In genomic region chr4:135353066-135353793, GRCm38 (mm10) we compare ENCODE assay signal across 8 mouse cellular contexts. TPM values are rescaled to one million over a fixed set of nuclear protein-coding genes. Genes with fewer than 3 reads are reported as not detected.
DNase-seq lines count a peak whose midpoint lies in the region; ATAC-seq and TF ChIP-seq lines count a peak whose summit lies in the region.

Gene Srrm1 (minus strand): TSS chr4:135353321.

- peak within 1 kb of the TSS; percentile 99 for H3K9ac ChIP-seq in lung, postnatal 0 days (replicated peaks; ENCODE audit: low read depth)

- under 1% methylated on average over 69 of the region's 69 CpGs for WGBS in hindbrain, embryonic 10.5 days
- 0% methylated on average over 65 of the region's 69 CpGs for WGBS in lung, postnatal 0 days

- H3K9me3 ChIP-seq in hindbrain, embryonic 10.5 days, result no peaks in the 10 kb centered on the region
- H3K9me3 ChIP-seq in lung, postnatal 0 days (ENCODE audit: low read length), result no peaks in the 10 kb centered on the region

- H3K4me2 ChIP-seq in lung, postnatal 0 days (replicated peaks; ENCODE audit: low read depth, low read length), result peak within 1 kb of the TSS; percentile 64

- no peak for TF ChIP-seq CTCF in lung, postnatal 0 days (IDR thresholded peaks at IDR 0.05)

- TF ChIP-seq EP300 in lung, postnatal 0 days (IDR thresholded peaks at IDR 0.05), result peak; percentile 53

- H3K4me1 ChIP-seq in hindbrain, embryonic 10.5 days (replicated peaks), result peaks cover 20% of the 10 kb centered on the region
- peaks cover 13% of the 10 kb centered on the region; the same call in 1 of the 2 replicates for H3K4me1 ChIP-seq in lung, postnatal 0 days (ENCODE audit: insufficient read depth, low read depth, low read length)

- peak within 1 kb of the TSS; percentile 98 for H3K27ac ChIP-seq in hindbrain, embryonic 10.5 days
- peak within 1 kb of the TSS; percentile 95 for H3K27ac ChIP-seq in lung, postnatal 0 days (ENCODE audit: low read length)

- ATAC-seq in frontal cortex, adult (ENCODE audit: low TSS enrichment), result peak; percentile 91
- peak; percentile 94 for ATAC-seq in lung, postnatal 0 days

- DNase-seq in MN1 (ENCODE audit: low spot score), result peak; percentile 99
- DNase-seq in cerebellum, adult 9-10 months, result peak; percentile 98
- peak; percentile 98 for DNase-seq in hindbrain, embryonic 10.5 days (ENCODE audit: low spot score)
- peak; percentile 99 for DNase-seq in layer of hippocampus, adult 9-11 months
- peak; percentile 99 for DNase-seq in lung, postnatal 0 days (ENCODE audit: low spot score)
- peak; percentile 98 for DNase-seq in ovary, postnatal 14 days (ENCODE audit: low spot score)
- peak; percentile 99 for DNase-seq in thymus, postnatal 14 days

- H3K27me3 ChIP-seq in hindbrain, embryonic 10.5 days (ENCODE audit: insufficient read depth, poor library complexity, severe bottlenecking), result no peaks in the 10 kb centered on the region
- H3K27me3 ChIP-seq in lung, postnatal 0 days (replicated peaks; ENCODE audit: insufficient read depth, low read length), result no peaks in the 10 kb centered on the region

- peaks cover 33% of the 10 kb centered on the region for H3K36me3 ChIP-seq in hindbrain, embryonic 10.5 days
- H3K36me3 ChIP-seq in lung, postnatal 0 days (ENCODE audit: insufficient read depth, low read length), result no peaks in the 10 kb centered on the region

- peak within 1 kb of the TSS; percentile 70 for H3K4me3 ChIP-seq in hindbrain, embryonic 10.5 days
- H3K4me3 ChIP-seq in lung, postnatal 0 days (ENCODE audit: low read depth, low read length), result peak within 1 kb of the TSS; percentile 96

RNA-seq across cellular contexts. Expression of gene Srrm1, which starts in this region (rescaled TPM):
- 219 and 225 TPM in 2 replicates for polyA plus RNA-seq in hindbrain, embryonic 10.5 days (2016; fragmentation: Nextera tagmentation; extraction: Ambion mirVana)
- polyA plus RNA-seq in lung, postnatal 0 days (2015; fragmentation: Nextera tagmentation; extraction: Ambion mirVana), result 108 and 116 TPM in 2 replicates

Comparison
In these comparisons a context has a peak if more than half of its experiments do, and no peak if none do; other contexts are left out.
1. Peak in every context shown above with its lines: DNase-seq, ATAC-seq, H3K4me3 ChIP-seq and H3K27ac ChIP-seq.